Mouse (Mus musculus) myocyte (in vitro differentiated cells): ENCODE data around the gene Siae. TPM values are rescaled to one million over a fixed set of nuclear protein-coding genes. Genes with fewer than 3 reads are reported as not detected.

Experiments
- H3K27me3 ChIP-seq: one replicate; pipeline ENCODE4 v1.6.1; 2011; ENCODE audit not compliant: control insufficient read depth, insufficient read depth, insufficient read length
- H3K36me3 ChIP-seq: one replicate; pipeline ENCODE4 v1.6.1; 2011; ENCODE audit not compliant: control insufficient read depth, insufficient read depth
- H3K4me2 ChIP-seq: one replicate; pipeline ENCODE4 v1.6.1; 2011; ENCODE audit warnings: low read depth, control low read depth
- H3K4me3 ChIP-seq: one replicate; pipeline ENCODE4 v1.5.1; 2011; ENCODE audit warnings: mild to moderate bottlenecking, control low read depth, moderate library complexity
- H3K79me2 ChIP-seq: one replicate; pipeline ENCODE4 v1.6.1; 2011; ENCODE audit not compliant: control insufficient read depth, insufficient read depth
- H3ac ChIP-seq: one replicate; pipeline ENCODE4 v1.6.1; 2011; ENCODE audit not compliant: control insufficient read depth, insufficient read length
- CEBPB ChIP-seq: IDR thresholded peaks from 2 replicates; pipeline ENCODE4 v1.6.1; 2011; ENCODE audit warnings: mild to moderate bottlenecking, moderate library complexity; ENCODE audit not compliant: poor library complexity, insufficient read depth, severe bottlenecking
- E2F4 ChIP-seq: IDR thresholded peaks from one replicate; pipeline ENCODE4 v1.6.1; 2011; ENCODE audit warnings: mild to moderate bottlenecking, control low read depth, moderate library complexity; ENCODE audit not compliant: insufficient read depth
- MAX ChIP-seq: IDR thresholded peaks from one replicate; pipeline ENCODE4 v1.6.1; 2011; ENCODE audit warnings: low read depth, mild to moderate bottlenecking, control low read depth
- MYOD1 ChIP-seq, 3 experiments: IDR thresholded peaks; one replicate each; pipeline ENCODE4 v1.6.1; 2011; ENCODE audit warnings: control low read depth in 2 of 3, low read depth in 2 of 3, mild to moderate bottlenecking in 2 of 3, moderate library complexity in 1 of 3; ENCODE audit not compliant: insufficient read length in 2 of 3, control insufficient read depth in 1 of 3
- MYOG ChIP-seq, 3 experiments: IDR thresholded peaks; one replicate each; pipeline ENCODE4 v1.6.1; 2011; ENCODE audit warnings: control low read depth in 2 of 3, low read depth in 2 of 3, mild to moderate bottlenecking in 2 of 3; ENCODE audit not compliant: insufficient read length in 2 of 3, control insufficient read depth in 1 of 3, insufficient read depth in 1 of 3
- POLR2A ChIP-seq: IDR thresholded peaks from one replicate; pipeline ENCODE4 v1.6.1; 2011; ENCODE audit warnings: low read depth, mild to moderate bottlenecking, control low read depth, moderate library complexity; ENCODE audit not compliant: insufficient read length
- POLR2AphosphoS2 ChIP-seq: IDR thresholded peaks from one replicate; pipeline ENCODE4 v1.6.1; 2011; ENCODE audit warnings: low read depth, control low read depth; ENCODE audit not compliant: insufficient read length
- REST ChIP-seq: IDR thresholded peaks from one replicate; pipeline ENCODE4 v1.6.1; 2011; ENCODE audit warnings: mild to moderate bottlenecking, control low read depth, moderate library complexity; ENCODE audit not compliant: insufficient read depth, insufficient read length
- SRF ChIP-seq: IDR thresholded peaks from one replicate; pipeline ENCODE4 v1.6.1; 2011; ENCODE audit warnings: low read depth; ENCODE audit not compliant: control insufficient read depth, insufficient read length
- TCF12 ChIP-seq: IDR thresholded peaks from one replicate; pipeline ENCODE4 v1.6.1; 2011; ENCODE audit warnings: mild to moderate bottlenecking, control low read depth; ENCODE audit not compliant: poor library complexity, insufficient read depth, severe bottlenecking
- TCF3 ChIP-seq: IDR thresholded peaks from one replicate; pipeline ENCODE4 v1.6.1; 2011; ENCODE audit warnings: low read depth, control low read depth; ENCODE audit not compliant: insufficient read length
- USF1 ChIP-seq: IDR thresholded peaks from one replicate; pipeline ENCODE4 v1.6.1; 2011; ENCODE audit warnings: low read depth, mild to moderate bottlenecking, control low read depth, moderate library complexity
- polyA plus RNA-seq: library from polyadenylated mRNA; unstranded; fragments of >200 nt; fragmentation: generic; extraction: Trizol; gene quantifications from one replicate; pipeline ENCODE4 v1.2.1, GENCODE M21; 2012; ENCODE audit warnings: missing spikeins

The Siae gene
- polyA plus RNA-seq, 1 experiment = 0.60 TPM

DNA sequence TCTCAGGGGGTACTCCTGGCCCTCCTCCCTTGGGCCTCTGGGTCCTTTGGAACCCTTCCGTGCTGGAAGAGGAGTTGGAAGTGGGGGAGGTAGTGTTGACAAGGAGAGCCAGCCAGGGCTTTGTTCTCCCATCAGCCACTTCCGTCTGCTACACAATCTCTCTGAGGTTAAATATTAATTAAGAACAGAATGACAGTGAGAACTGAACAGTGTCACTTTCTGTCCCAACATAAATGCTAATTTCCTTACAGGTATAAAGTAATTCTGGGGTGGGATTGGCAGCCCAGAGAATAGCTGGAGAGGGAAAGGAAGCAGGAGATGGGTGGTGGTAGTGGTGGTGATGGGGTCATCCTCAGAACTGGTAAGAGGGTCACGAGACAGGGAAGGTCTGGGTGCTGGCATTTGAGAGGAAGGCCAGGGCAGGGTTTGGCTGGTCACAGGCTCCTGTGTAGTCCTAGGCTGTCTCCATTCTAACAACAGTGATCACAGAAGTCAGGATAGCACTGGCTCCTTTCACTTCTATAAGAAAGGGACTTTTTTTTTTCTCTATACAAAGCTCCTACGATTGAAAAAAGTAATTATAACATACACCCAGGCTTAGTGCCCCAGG, 13.2 kb downstream of the Siae start:
- Histone ChIP-seq H3K4me2 (no peak overlapping the region), H3K36me3 (no peaks in the 10 kb centered on the region), H3K27me3 (peaks cover 20% of the 10 kb centered on the region), H3K79me2 (no peaks in the 10 kb centered on the region), H3K4me3 (no peak overlapping the region), H3ac (no peak overlapping the region)
- TF ChIP-seq TCF12 (no peak), MYOG (IDR thresholded peaks at IDR 0.05; ENCODE audit: control insufficient read depth in 1 of 3, insufficient read depth in 1 of 3, insufficient read length in 2 of 3, low read depth in 2 of 3) (no peak), MYOD1 (IDR thresholded peaks at IDR 0.05; ENCODE audit: control insufficient read depth in 1 of 3, insufficient read length in 2 of 3, low read depth in 2 of 3) (no peak), USF1 (no peak), CEBPB (no peak), POLR2AphosphoS2 (no peak), REST (no peak), E2F4 (no peak)

DNA sequence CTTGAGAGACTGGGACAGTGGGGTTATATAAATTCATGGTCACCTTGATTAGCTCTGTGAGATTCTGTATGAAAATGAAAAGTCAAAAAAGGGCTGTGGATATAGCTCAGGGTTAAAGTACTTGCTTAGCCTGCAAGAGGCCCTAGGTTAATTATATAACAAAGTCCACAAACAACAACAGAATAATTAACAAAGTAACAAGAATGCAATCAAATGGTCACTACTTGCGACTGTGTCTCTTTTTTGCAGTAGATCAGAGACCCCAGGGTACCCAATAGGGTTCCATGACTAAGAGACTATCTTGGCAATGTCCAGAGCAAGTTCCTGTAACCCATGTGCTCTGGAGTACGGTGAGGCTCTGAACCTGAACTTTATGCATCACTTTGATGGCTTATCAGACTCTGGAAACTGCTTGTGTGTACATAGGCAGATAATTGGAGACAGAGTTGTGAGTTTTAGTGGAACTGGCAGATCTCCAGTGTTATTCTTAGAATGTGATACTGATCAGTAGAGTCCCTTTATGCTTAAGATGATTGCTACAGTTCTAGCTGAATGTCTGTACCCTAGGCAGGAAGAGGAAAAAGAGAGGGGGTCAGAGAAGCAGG, 13.8 kb downstream of the Siae start:
- Histone ChIP-seq H3K27me3 (peaks cover 26% of the 10 kb centered on the region), H3K4me2 (no peak overlapping the region), H3K4me3 (no peak overlapping the region), H3K79me2 (no peaks in the 10 kb centered on the region), H3K36me3 (no peaks in the 10 kb centered on the region), H3ac (no peak overlapping the region)
- TF ChIP-seq SRF (no peak), CEBPB (no peak), MYOG (IDR thresholded peaks at IDR 0.05; ENCODE audit: control insufficient read depth in 1 of 3, insufficient read depth in 1 of 3, insufficient read length in 2 of 3, low read depth in 2 of 3) (no peak), TCF3 (no peak), MYOD1 (IDR thresholded peaks at IDR 0.05; ENCODE audit: control insufficient read depth in 1 of 3, insufficient read length in 2 of 3, low read depth in 2 of 3) (no peak), USF1 (no peak), POLR2A (no peak), POLR2AphosphoS2 (no peak), MAX (no peak), TCF12 (no peak), REST (no peak), E2F4 (no peak)

DNA sequence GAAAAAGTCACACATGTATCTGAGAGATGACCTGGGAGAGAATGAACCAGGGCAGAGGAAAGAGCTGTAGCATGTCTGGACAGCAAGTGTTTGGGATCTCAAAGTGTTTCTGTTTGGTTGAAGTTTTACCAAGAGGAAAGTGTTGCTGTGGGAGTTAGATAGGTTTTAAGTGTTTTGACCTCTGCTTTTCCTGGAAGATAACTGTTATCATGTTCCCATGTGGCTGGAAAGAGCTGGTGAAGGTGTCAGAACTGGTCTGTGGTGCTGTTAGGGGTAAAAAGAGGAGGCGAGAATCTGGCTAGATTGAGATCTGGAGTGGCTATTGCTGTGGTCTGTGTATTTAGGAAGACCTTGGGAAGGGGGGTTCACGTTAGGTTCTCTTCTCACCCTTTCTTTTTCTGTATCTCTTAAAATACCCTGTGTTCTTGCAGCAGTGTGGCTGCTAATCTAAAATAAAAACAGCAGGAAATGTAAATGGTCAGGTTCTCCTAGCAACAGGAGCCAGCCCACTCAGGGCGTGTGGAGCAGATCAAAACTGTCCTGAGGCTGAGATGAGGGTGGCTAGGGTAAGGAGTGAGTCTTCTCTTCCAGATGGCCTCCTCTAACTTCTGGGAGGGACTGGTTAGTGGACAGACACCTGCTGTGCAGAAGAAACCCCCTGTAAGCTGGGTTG, 16.8 kb downstream of the Siae start:
- no peak overlapping the region for H3K4me3 ChIP-seq
- no peaks in the 10 kb centered on the region for H3K79me2 ChIP-seq
- peaks cover 28% of the 10 kb centered on the region for H3K27me3 ChIP-seq
- H3K36me3 ChIP-seq = no peaks in the 10 kb centered on the region
- TF ChIP-seq POLR2A (no peak), TCF12 (no peak), E2F4 (no peak), SRF (no peak), MYOD1 (IDR thresholded peaks at IDR 0.05; ENCODE audit: control insufficient read depth in 1 of 3, insufficient read length in 2 of 3, low read depth in 2 of 3) (no peak), REST (no peak), TCF3 (no peak)
- no peak overlapping the region for H3K4me2 ChIP-seq
- no peak overlapping the region for H3ac ChIP-seq

DNA sequence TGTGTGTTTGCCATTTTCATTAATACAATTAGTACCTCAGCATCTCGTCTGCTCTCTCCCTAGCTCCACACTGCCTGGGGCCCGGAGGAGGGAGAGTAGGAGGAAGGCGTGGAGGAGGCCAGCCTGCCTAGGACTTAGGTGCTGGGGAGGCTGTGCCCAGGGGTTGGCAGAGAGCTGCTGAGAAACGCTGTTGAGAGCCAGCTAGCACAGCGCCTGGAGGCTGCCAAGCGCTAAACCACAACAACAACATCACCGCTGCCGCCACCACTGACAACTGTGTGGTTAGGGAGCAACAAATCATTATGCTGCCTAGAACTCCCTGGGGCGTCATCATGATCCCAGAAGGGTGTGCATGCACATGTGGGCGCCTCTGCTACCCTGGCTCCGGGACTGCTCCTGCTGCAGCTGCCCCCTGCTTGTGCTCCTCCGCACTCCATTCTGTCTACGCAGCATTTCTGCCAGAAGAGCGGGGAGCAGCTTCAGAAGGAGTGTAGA, 21.0 kb downstream of the Siae start:
- Histone ChIP-seq H3K36me3 (no peaks in the 10 kb centered on the region), H3K27me3 (peaks cover 24% of the 10 kb centered on the region), H3K4me2 (no peak overlapping the region), H3K79me2 (no peaks in the 10 kb centered on the region), H3ac (no peak overlapping the region), H3K4me3 (no peak overlapping the region)
- no peak for TF ChIP-seq TCF3
- peak in 2 of 3 experiments; percentile 8 to 47 for TF ChIP-seq MYOG (IDR thresholded peaks at IDR 0.05; ENCODE audit: control insufficient read depth in 1 of 3, insufficient read depth in 1 of 3, insufficient read length in 2 of 3, low read depth in 2 of 3)

DNA sequence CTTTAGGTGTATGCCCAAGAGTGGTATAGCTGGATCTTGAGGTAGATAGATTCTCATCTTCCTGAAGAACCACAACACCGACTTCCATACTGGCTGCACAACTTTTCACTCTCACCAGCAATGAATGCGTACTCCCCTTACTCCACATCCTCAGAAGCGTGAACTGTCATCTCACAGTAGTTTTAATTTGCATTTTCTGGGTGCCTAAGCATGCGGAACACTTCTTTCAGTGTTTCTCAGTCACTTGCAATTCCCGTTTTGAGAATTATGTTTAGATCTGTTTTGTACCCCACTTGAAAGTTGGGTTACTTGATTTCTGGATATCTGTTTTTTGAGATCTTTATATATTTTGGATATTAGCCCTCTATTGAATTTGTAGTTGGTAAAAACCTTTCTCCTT, 28.1 kb downstream of the Siae start:
- Histone ChIP-seq H3K79me2 (no peaks in the 10 kb centered on the region), H3ac (no peak overlapping the region), H3K27me3 (peaks cover 14% of the 10 kb centered on the region), H3K4me2 (no peak overlapping the region), H3K36me3 (no peaks in the 10 kb centered on the region), H3K4me3 (no peak overlapping the region)
- TF ChIP-seq POLR2A (no peak), POLR2AphosphoS2 (no peak)
